Mouse (Mus musculus) kidney, postnatal 0 days (tissue): ENCODE data around the gene Spdye4a. TPM values are rescaled to one million over a fixed set of nuclear protein-coding genes. Genes with fewer than 3 reads are reported as not detected.

ENCODE experiments used
- ATAC-seq: fragments of 200-750 bp; cut with Nextera tagmentation; replicated peaks from 2 replicates; pipeline ENCODE4 v1.8.0; 2017; ENCODE audit warnings: low read depth, moderate number of reproducible peaks, moderate TSS enrichment, moderate library complexity; ENCODE audit not compliant: low FRiP score
- DNase-seq: peaks from one replicate; pipeline ENCODE4 v3.0.0-alpha.2; 2016; ENCODE audit warnings: low spot score
- H3K27ac ChIP-seq: fragments of 300-500 bp; sonication (generic); 2 replicates; pipeline ENCODE4 v1.5.1; 2014; ENCODE audit warnings: mild to moderate bottlenecking
- H3K27me3 ChIP-seq: fragments of 300-500 bp; sonication (generic); 2 replicates; pipeline ENCODE4 v1.6.1; 2014; ENCODE audit warnings: low read length, mixed read lengths; ENCODE audit not compliant: insufficient read depth
- H3K36me3 ChIP-seq: fragments of 300-500 bp; sonication (generic); 2 replicates; pipeline ENCODE4 v1.6.1; 2014; ENCODE audit warnings: low read length, mixed read lengths; ENCODE audit not compliant: insufficient read depth
- H3K4me1 ChIP-seq: fragments of 300-500 bp; sonication (generic); replicated peaks from 2 replicates; pipeline ENCODE4 v1.6.1; 2014; ENCODE audit warnings: antibody characterized with exemption, low read length, mixed read lengths; ENCODE audit not compliant: insufficient read depth
- H3K4me2 ChIP-seq: fragments of 300-500 bp; sonication (generic); 2 replicates; pipeline ENCODE4 v1.6.1; 2014; ENCODE audit warnings: mild to moderate bottlenecking, low read length, moderate library complexity, mixed read lengths
- H3K4me3 ChIP-seq: fragments of 300-500 bp; sonication (generic); replicated peaks from 2 replicates; pipeline ENCODE4 v1.5.1; 2014; ENCODE audit warnings: low read depth, low read length
- H3K9ac ChIP-seq: fragments of 300-500 bp; sonication (generic); 2 replicates; pipeline ENCODE4 v1.6.1; 2014; ENCODE audit warnings: low read depth, low read length
- H3K9me3 ChIP-seq: fragments of 300-500 bp; sonication (generic); replicated peaks from 2 replicates; pipeline ENCODE4 v1.6.1; 2016; ENCODE audit warnings: low read length, inconsistent platforms, mixed read lengths
- CTCF ChIP-seq: IDR thresholded peaks from 2 replicates; pipeline ENCODE4 v1.5.1; 2016; ENCODE audit warnings: antibody characterized with exemption, low read depth, mild to moderate bottlenecking, moderate library complexity
- WGBS: fragments of 180-500 bp; shearing (Covaris S2); extraction: QIAGEN DNeasy Blood & Tissue Kit; methylation state at CpG from one replicate; pipeline ENCODE4 v1.1.7; 2014; 5-methylcytosine and 5-hydroxymethylcytosine counted together
- polyA plus RNA-seq: library from polyadenylated mRNA; unstranded; fragments of >200 nt; fragmentation: Nextera tagmentation; extraction: Ambion mirVana; gene quantifications from 2 replicates; pipeline ENCODE4 v1.2.1, GENCODE M21; 2015

Gene Spdye4a
- polyA plus RNA-seq, 1 experiment from 2014 or later = not detected

- Histone ChIP-seq H3K4me1 (peaks cover 20% of the 10 kb centered on the region), H3K27me3 (peaks cover 53% of the 10 kb centered on the region), H3K36me3 (peaks cover 19% of the 10 kb centered on the region; the same call in 1 of the 2 replicates), H3K27ac (no peak overlapping the region), H3K9ac (no peak overlapping the region), H3K9me3 (no peaks in the 10 kb centered on the region), H3K4me3 (no peak overlapping the region), H3K4me2 (no peak overlapping the region)
- TF ChIP-seq CTCF = no peak
- WGBS = 58% methylated on average over 6 of the region's 6 CpGs
- no peak for ATAC-seq
- no peak for DNase-seq
Measured at GRCm38 (mm10) chr5:143252039-143252438, 25.3 kb upstream of the Spdye4a start.

- Histone ChIP-seq H3K4me2 (no peak overlapping the region), H3K9ac (no peak overlapping the region), H3K4me1 (no peaks in the 10 kb centered on the region), H3K27me3 (no peaks in the 10 kb centered on the region), H3K36me3 (peaks cover 74% of the 10 kb centered on the region), H3K9me3 (no peaks in the 10 kb centered on the region), H3K4me3 (no peak overlapping the region), H3K27ac (no peak overlapping the region)
- 96% methylated on average over 26 of the region's 26 CpGs for WGBS
- no peak for DNase-seq
- TF ChIP-seq CTCF = no peak
- no peak for ATAC-seq
Measured at GRCm38 (mm10) chr5:143244926-143245325, 18.2 kb upstream of the Spdye4a start.

- Histone ChIP-seq H3K27ac (no peak overlapping the region), H3K4me3 (peak overlapping the region; percentile 93), H3K36me3 (peaks cover 17% of the 10 kb centered on the region; the same call in 1 of the 2 replicates), H3K4me1 (peaks cover 9% of the 10 kb centered on the region; the same call in 1 of the 2 replicates), H3K27me3 (no peaks in the 10 kb centered on the region), H3K9ac (peak overlapping the region; percentile 92; the same call in 1 of the 2 replicates), H3K4me2 (peak overlapping the region; percentile 88), H3K9me3 (no peaks in the 10 kb centered on the region)
- DNase-seq (peak; percentile 54), ATAC-seq (no peak)
- no peak for TF ChIP-seq CTCF
- WGBS = 35% methylated on average over 9 of the region's 9 CpGs
Measured at GRCm38 (mm10) chr5:143236036-143236435, 9.3 kb upstream of the Spdye4a start.

GRCm38 (mm10) chr5:143235028-143235693 is 8.5 kb upstream of the Spdye4a start, which contains the start of gene Zfp12:
Gene Zfp12 (plus strand): TSS chr5:143235163.
- peak; percentile 94 for ATAC-seq

GRCm38 (mm10) chr5:143222287-143222686 is 4.4 kb downstream of the Spdye4a start:
- H3K9me3 ChIP-seq = no peaks in the 10 kb centered on the region
- no peak for ATAC-seq
- DNase-seq = no peak
- no peak for TF ChIP-seq CTCF
- H3K27me3 ChIP-seq = no peaks in the 10 kb centered on the region
- no peak overlapping the region for H3K9ac ChIP-seq
- H3K36me3 ChIP-seq = no peaks in the 10 kb centered on the region
- H3K4me3 ChIP-seq = no peak overlapping the region
- H3K4me2 ChIP-seq = no peak overlapping the region
- 76% methylated on average over 1 of the region's 1 CpGs for WGBS
- no peaks in the 10 kb centered on the region for H3K4me1 ChIP-seq
- H3K27ac ChIP-seq = no peak overlapping the region

More at GRCm38 (mm10) chr5:143235028-143235693, 8.5 kb upstream of the Spdye4a start, which contains the start of gene Zfp12:
- Histone ChIP-seq H3K27me3 (no peaks in the 10 kb centered on the region), H3K4me1 (peaks cover 9% of the 10 kb centered on the region; the same call in 1 of the 2 replicates), H3K4me2 (peak within 1 kb of the TSS; percentile 88), H3K9ac (peak within 1 kb of the TSS; percentile 92), H3K4me3 (peak within 1 kb of the TSS; percentile 93), H3K36me3 (peaks cover 9% of the 10 kb centered on the region; the same call in 1 of the 2 replicates), H3K27ac (peak within 1 kb of the TSS; percentile 95), H3K9me3 (no peaks in the 10 kb centered on the region)
- 0% methylated on average over 56 of the region's 58 CpGs for WGBS
- peak; percentile 49; the same call in 1 of the 2 replicates for TF ChIP-seq CTCF
- DNase-seq = peak; percentile 98

GRCm38 (mm10) chr5:143220996-143221395 is 5.7 kb downstream of the Spdye4a start:
- Histone ChIP-seq H3K27ac (no peak overlapping the region), H3K36me3 (no peaks in the 10 kb centered on the region), H3K27me3 (no peaks in the 10 kb centered on the region), H3K4me1 (no peaks in the 10 kb centered on the region), H3K4me3 (no peak overlapping the region), H3K9me3 (no peaks in the 10 kb centered on the region), H3K4me2 (no peak overlapping the region), H3K9ac (no peak overlapping the region)
- ATAC-seq = no peak
- 79% methylated on average over 4 of the region's 5 CpGs for WGBS
- no peak for DNase-seq
- no peak for TF ChIP-seq CTCF
